Comparison of ENCODE assay signal across 8 mouse cellular contexts in genomic region chr11:19919785-19920671, GRCm38 (mm10). TPM values are rescaled to one million over a fixed set of nuclear protein-coding genes. Genes with fewer than 3 reads are reported as not detected.
A peak's percentile ranks its signal among the peaks of the same experiment; 100 is the strongest.
DNase-seq lines count a peak whose midpoint lies in the region; ATAC-seq and TF ChIP-seq lines count a peak whose summit lies in the region.

No protein-coding gene starts in this region.

- in situ Hi-C loops in CH12.LX (cut with MboI; ENCODE audit: low pct_ligation_motif_present, low pct_unique_long_range_greater_than_20kb, low sequenced_read_pairs) = loop anchor here (5.0 to 10.0 kb wide), 4 partner anchors 57 to 155 kb away; no protein-coding TSS in a partner anchor

- dilution Hi-C loops in CH12.LX (cut with MboI; ENCODE audit: extremely low pct_ligation_motif_present, extremely low pct_unique_long_range_greater_than_20kb, low sequenced_read_pairs) = no loop called here

- under 1% methylated on average over 69 of the region's 70 CpGs for WGBS in forebrain, embryonic 10.5 days
- WGBS in heart, embryonic 15.5 days = under 1% methylated on average over 68 of the region's 70 CpGs
- WGBS in liver, embryonic 15.5 days (ENCODE audit: insufficient replicate concordance) = under 1% methylated on average over 70 of the region's 70 CpGs
- under 1% methylated on average over 70 of the region's 70 CpGs for WGBS in stomach, embryonic 15.5 days

- H3K27me3 ChIP-seq in CH12.LX (replicated peaks) = peaks cover 2% of the 10 kb centered on the region
- H3K27me3 ChIP-seq in forebrain, embryonic 10.5 days (ENCODE audit: poor library complexity, severe bottlenecking) = peaks cover 25% of the 10 kb centered on the region
- no peaks in the 10 kb centered on the region for H3K27me3 ChIP-seq in heart, embryonic 15.5 days
- peaks cover 3% of the 10 kb centered on the region; the same call in 1 of the 2 replicates for H3K27me3 ChIP-seq in liver, embryonic 15.5 days
- no peaks in the 10 kb centered on the region for H3K27me3 ChIP-seq in stomach, embryonic 15.5 days (replicated peaks)

- peak in 1 of 2 experiments; percentile 95; a peak in 2 of 4 replicates for TF ChIP-seq CTCF in CH12.LX (conservative IDR thresholded peaks at IDR 0.05 in 1 of 2, IDR thresholded peaks at IDR 0.05 in 1 of 2; ENCODE audit: low read depth in 2 of 2, low read length in 2 of 2)

- TF ChIP-seq EP300 in CH12.LX (IDR thresholded peaks at IDR 0.05; ENCODE audit: low read length) = peak; percentile 74

- H3K9ac ChIP-seq in CH12.LX (ENCODE audit: insufficient read depth, low read depth) = peak overlapping the region; percentile 23
- peak overlapping the region; percentile 73 for H3K9ac ChIP-seq in heart, embryonic 15.5 days
- H3K9ac ChIP-seq in liver, embryonic 15.5 days = peak overlapping the region; percentile 59
- H3K9ac ChIP-seq in stomach, embryonic 15.5 days = peak overlapping the region; percentile 48; the same call in 1 of the 2 replicates

- H3K27ac ChIP-seq in CH12.LX (ENCODE audit: insufficient read depth, low read depth) = peak overlapping the region; percentile 53
- peak overlapping the region; percentile 88 for H3K27ac ChIP-seq in forebrain, embryonic 10.5 days
- peak overlapping the region; percentile 87 for H3K27ac ChIP-seq in heart, embryonic 15.5 days
- peak overlapping the region; percentile 76 for H3K27ac ChIP-seq in liver, embryonic 15.5 days (replicated peaks)
- H3K27ac ChIP-seq in stomach, embryonic 15.5 days = peak overlapping the region; percentile 95

- peak overlapping the region; percentile 4 for H3K4me2 ChIP-seq in CH12.LX (ENCODE audit: insufficient read depth, low read depth, poor library complexity, severe bottlenecking)
- peak overlapping the region; percentile 88 for H3K4me2 ChIP-seq in heart, embryonic 15.5 days
- peak overlapping the region; percentile 93 for H3K4me2 ChIP-seq in liver, embryonic 15.5 days
- H3K4me2 ChIP-seq in stomach, embryonic 15.5 days = peak overlapping the region; percentile 76

- peak overlapping the region; percentile 69 to 84 (median 76) for H3K4me3 ChIP-seq in CH12.LX (replicated peaks in 1 of 3; ENCODE audit: low read depth in 2 of 3, low read length in 2 of 3, poor library complexity in 1 of 3)
- H3K4me3 ChIP-seq in forebrain, embryonic 10.5 days = peak overlapping the region; percentile 68
- peak overlapping the region; percentile 73 for H3K4me3 ChIP-seq in heart, embryonic 15.5 days
- peak overlapping the region; percentile 68 for H3K4me3 ChIP-seq in liver, embryonic 15.5 days (replicated peaks)
- peak overlapping the region; percentile 71 for H3K4me3 ChIP-seq in stomach, embryonic 15.5 days (replicated peaks)

- no peaks in the 10 kb centered on the region; the same call in 1 of the 2 replicates for H3K79me2 ChIP-seq in CH12.LX (replicated peaks; ENCODE audit: control insufficient read depth, extremely low read depth, insufficient read depth, poor library complexity, severe bottlenecking)

- DNase-seq in CH12.LX (ENCODE audit: extremely low read depth) = peak; percentile 82
- DNase-seq in c-Kit-positive CD71-negative TER-119-negative erythroid progenitor cells, embryonic 14.5 days (ENCODE audit: low read depth) = peak; percentile 69
- DNase-seq in forebrain, embryonic 10.5 days (ENCODE audit: extremely low spot score, low spot score) = peak; percentile 85
- peak; percentile 90 for DNase-seq in kidney, postnatal 14 days
- peak; percentile 90 for DNase-seq in neural tube, embryonic 10.5 days (ENCODE audit: extremely low spot score, low spot score)

- TF ChIP-seq POLR2A in CH12.LX (IDR thresholded peaks at IDR 0.05; ENCODE audit: low read depth, low read length) = peak; percentile 36

- H3K9me3 ChIP-seq in CH12.LX (replicated peaks; ENCODE audit: low read length) = peaks cover 2% of the 10 kb centered on the region
- H3K9me3 ChIP-seq in forebrain, embryonic 10.5 days = no peaks in the 10 kb centered on the region
- no peaks in the 10 kb centered on the region for H3K9me3 ChIP-seq in heart, embryonic 15.5 days (replicated peaks)
- no peaks in the 10 kb centered on the region for H3K9me3 ChIP-seq in liver, embryonic 15.5 days (replicated peaks)
- H3K9me3 ChIP-seq in stomach, embryonic 15.5 days = no peaks in the 10 kb centered on the region

- TF ChIP-seq RAD21 in CH12.LX (IDR thresholded peaks at IDR 0.05; ENCODE audit: low read depth, low read length) = peak; percentile 89

- peak; percentile 72 for ATAC-seq in heart, embryonic 15.5 days (replicated peaks; ENCODE audit: insufficient number of reproducible peaks, insufficient read depth, low FRiP score, low read depth)
- peak; percentile 73 for ATAC-seq in liver, embryonic 15.5 days (ENCODE audit: insufficient read depth)
- peak; percentile 80 for ATAC-seq in stomach, embryonic 15.5 days (ENCODE audit: insufficient read depth, low FRiP score, low read depth)

- peaks cover 2 to 42% of the 10 kb centered on the region in 2 experiments; a peak in 3 of 4 replicates for H3K4me1 ChIP-seq in CH12.LX (ENCODE audit: control insufficient read depth in 1 of 2, insufficient read depth in 2 of 2)
- peaks cover 56% of the 10 kb centered on the region for H3K4me1 ChIP-seq in forebrain, embryonic 10.5 days
- H3K4me1 ChIP-seq in heart, embryonic 15.5 days (replicated peaks) = peaks cover 25% of the 10 kb centered on the region
- peaks cover 33% of the 10 kb centered on the region for H3K4me1 ChIP-seq in liver, embryonic 15.5 days (replicated peaks)
- H3K4me1 ChIP-seq in stomach, embryonic 15.5 days = peaks cover 9% of the 10 kb centered on the region

- H3K36me3 ChIP-seq in CH12.LX (replicated peaks in 1 of 2; ENCODE audit: control insufficient read depth in 1 of 2, insufficient read depth in 1 of 2, low read length in 1 of 2) = no peaks in the 10 kb centered on the region
- H3K36me3 ChIP-seq in forebrain, embryonic 10.5 days (replicated peaks) = no peaks in the 10 kb centered on the region
- H3K36me3 ChIP-seq in heart, embryonic 15.5 days = no peaks in the 10 kb centered on the region
- no peaks in the 10 kb centered on the region for H3K36me3 ChIP-seq in liver, embryonic 15.5 days (replicated peaks)
- no peaks in the 10 kb centered on the region for H3K36me3 ChIP-seq in stomach, embryonic 15.5 days

TF ChIP-seq in CH12.LX, 34 proteins besides CTCF, POLR2A, EP300 and RAD21 (continues in another document):
- TF ChIP-seq ELF1 (IDR thresholded peaks at IDR 0.05; ENCODE audit: low read depth, low read length) (peak; percentile 77), E2F4 (IDR thresholded peaks at IDR 0.05; ENCODE audit: insufficient replicate concordance, low read depth, low read length) (no peak), NRF1 (IDR thresholded peaks at IDR 0.05; ENCODE audit: low read depth, low read length) (peak; percentile 38; the same call in 1 of the 2 replicates), BHLHE40 (IDR thresholded peaks at IDR 0.05; ENCODE audit: low read depth, low read length) (peak; percentile 79), TCF12 (IDR thresholded peaks at IDR 0.05; ENCODE audit: low read depth, low read length) (peak; percentile 71), RCOR1 (conservative IDR thresholded peaks at IDR 0.05; ENCODE audit: low read depth, low read length) (peak; percentile 75; the same call in 1 of the 2 replicates), ZKSCAN1 (IDR thresholded peaks at IDR 0.05; ENCODE audit: borderline replicate concordance, low read depth, low read length) (no peak), HCFC1 (IDR thresholded peaks at IDR 0.05; ENCODE audit: low read depth, low read length) (peak; percentile 43; the same call in 1 of the 2 replicates), MAZ (IDR thresholded peaks at IDR 0.05; ENCODE audit: low read depth, low read length) (peak; percentile 82), GABPA (IDR thresholded peaks at IDR 0.05; ENCODE audit: insufficient replicate concordance, low read depth, low read length) (no peak), SMC3 (IDR thresholded peaks at IDR 0.05; ENCODE audit: low read depth, low read length) (peak; percentile 91), TBP (conservative IDR thresholded peaks at IDR 0.05; ENCODE audit: low read depth, low read length) (peak; percentile 83), MEF2A (IDR thresholded peaks at IDR 0.05; ENCODE audit: borderline replicate concordance, low read depth, low read length) (peak; percentile 78), KAT2A (IDR thresholded peaks at IDR 0.05; ENCODE audit: insufficient replicate concordance, low read length) (0 out of 2 replicates have a peak, but pooled peaks have one; percentile 51), IRF4 (IDR thresholded peaks at IDR 0.05; ENCODE audit: low read depth, low read length) (peak; percentile 82), ZC3H11A (IDR thresholded peaks at IDR 0.05; ENCODE audit: low read depth, low read length) (peak; percentile 80), POLR2AphosphoS2 (IDR thresholded peaks at IDR 0.05; ENCODE audit: low read depth, low read length) (no peak), MYC (IDR thresholded peaks at IDR 0.05; ENCODE audit: low read depth, low read length) (0 out of 2 replicates have a peak, but pooled peaks have one; percentile 14), PAX5 (IDR thresholded peaks at IDR 0.05; ENCODE audit: low read length) (no peak), ZMIZ1 (IDR thresholded peaks at IDR 0.05; ENCODE audit: low read depth, low read length) (no peak; the same call in 1 of the 2 replicates), MAX (IDR thresholded peaks at IDR 0.05; ENCODE audit: low read length) (peak; percentile 67), ZNF384 (IDR thresholded peaks at IDR 0.05; ENCODE audit: low read depth, low read length) (peak; percentile 80), MXI1 (IDR thresholded peaks at IDR 0.05; ENCODE audit: low read depth, low read length) (peak; percentile 86), JUN (IDR thresholded peaks at IDR 0.05; ENCODE audit: insufficient read depth, low read depth, low read length) (no peak), UBTF (IDR thresholded peaks at IDR 0.05; ENCODE audit: low read depth, low read length) (peak; percentile 89), USF2 (conservative IDR thresholded peaks at IDR 0.05; ENCODE audit: low read depth, low read length) (no peak), SIN3A (IDR thresholded peaks at IDR 0.05; ENCODE audit: low read length) (peak; percentile 74), CHD1 (IDR thresholded peaks at IDR 0.05; ENCODE audit: low read depth, low read length) (no peak; the same call in 1 of the 2 replicates), CHD2 (IDR thresholded peaks at IDR 0.05; ENCODE audit: low read length) (peak; percentile 65)

RNA-seq across cellular contexts. Expression of gene Spred2, which starts 4.1 kb away (rescaled TPM):
- total RNA-seq in CH12.LX (2012; rRNA removed) = 3.2 and 4.2 TPM in 2 replicates
- total RNA-seq in CH12.LX (2014; rRNA removed) = 0.85 and 1.4 TPM in 2 replicates
- 15.8 and 15.9 TPM in 2 replicates for polyA plus RNA-seq in CH12.LX (2012; ENCODE audit: insufficient read length, low read depth)
- 7.1 and 7.3 TPM in 2 replicates for polyA plus RNA-seq in forebrain, embryonic 10.5 days (2016; fragmentation: Nextera tagmentation; extraction: Ambion mirVana)
- 4.6 and 5.3 TPM in 2 replicates for polyA plus RNA-seq in heart, embryonic 15.5 days (2015; fragmentation: Nextera tagmentation; extraction: Ambion mirVana)
- polyA plus RNA-seq in liver, embryonic 15.5 days (2015; fragmentation: Nextera tagmentation; extraction: Ambion mirVana) = 1.3 and 1.5 TPM in 2 replicates
- polyA plus RNA-seq in stomach, embryonic 15.5 days (2015; fragmentation: Nextera tagmentation; extraction: Ambion mirVana) = 7.0 and 7.4 TPM in 2 replicates

Comparison
In these comparisons a context has a peak if more than half of its experiments do, and no peak if none do; other contexts are left out.
1. Peak in every context shown above with its lines: DNase-seq, ATAC-seq, H3K4me3 ChIP-seq and H3K27ac ChIP-seq.
2. H3K4me2 ChIP-seq: peak in every context shown above with its lines; median percentile 93 in liver, embryonic 15.5 days; 88 in heart, embryonic 15.5 days; 76 in stomach, embryonic 15.5 days; 4 in CH12.LX.
3. H3K9ac ChIP-seq: peak in every context shown above with its lines; median percentile 73 in heart, embryonic 15.5 days; 59 in liver, embryonic 15.5 days; 48 in stomach, embryonic 15.5 days; 23 in CH12.LX.